Mouse (Mus musculus) bone marrow, adult 2 months (tissue): ENCODE data around the gene Zfp518a.

ENCODE experiments used
- CTCF ChIP-seq: fragments of 200-500 bp; IDR thresholded peaks from 2 replicates; pipeline ENCODE4 v1.5.1; 2011; ENCODE audit warnings: low read length, control low read depth; ENCODE audit not compliant: control insufficient read depth, insufficient read depth
- POLR2A ChIP-seq: fragments of 200-500 bp; IDR thresholded peaks from 2 replicates; pipeline ENCODE4 v1.6.1; 2011; ENCODE audit warnings: low read depth, mild to moderate bottlenecking, control low read depth, low read length, borderline replicate concordance; ENCODE audit not compliant: control insufficient read depth

DNA sequence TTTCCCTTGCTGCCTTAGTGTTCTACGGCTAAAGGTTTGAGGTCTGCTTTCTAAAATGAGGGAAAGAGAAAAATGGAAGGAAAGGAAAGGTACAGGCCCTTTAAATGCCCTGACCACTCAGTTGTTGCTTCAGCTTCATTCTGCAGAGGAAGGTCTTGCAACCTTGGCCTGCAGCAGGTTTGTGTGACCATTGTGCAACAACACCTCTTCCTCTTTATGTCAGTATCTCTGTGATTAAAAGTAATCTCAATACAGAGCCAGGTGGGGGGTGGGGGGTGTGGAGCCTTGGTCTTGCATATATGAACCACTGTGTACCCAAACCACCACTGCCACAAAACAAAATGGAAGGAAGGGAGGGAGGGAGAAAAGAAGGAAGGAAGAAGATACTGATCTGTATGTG lies 5.6 kb upstream of the Zfp518a start:
- TF ChIP-seq POLR2A (no peak), CTCF (no peak)
